Mouse (Mus musculus) CD4-positive, CD25-positive, alpha-beta regulatory T cell, adult 2 months (primary cell): ENCODE data around the gene Ahdc1.

ENCODE experiments used
- DNase-seq: peaks from one replicate; pipeline ENCODE4 v3.0.0-alpha.2; 2012; ENCODE audit warnings: low read depth, low spot score

The Ahdc1 gene

GRCm38 (mm10) chr4:133121974-133122637, 111.0 kb downstream of the Ahdc1 start:
- DNase-seq, result no peak

DNA sequence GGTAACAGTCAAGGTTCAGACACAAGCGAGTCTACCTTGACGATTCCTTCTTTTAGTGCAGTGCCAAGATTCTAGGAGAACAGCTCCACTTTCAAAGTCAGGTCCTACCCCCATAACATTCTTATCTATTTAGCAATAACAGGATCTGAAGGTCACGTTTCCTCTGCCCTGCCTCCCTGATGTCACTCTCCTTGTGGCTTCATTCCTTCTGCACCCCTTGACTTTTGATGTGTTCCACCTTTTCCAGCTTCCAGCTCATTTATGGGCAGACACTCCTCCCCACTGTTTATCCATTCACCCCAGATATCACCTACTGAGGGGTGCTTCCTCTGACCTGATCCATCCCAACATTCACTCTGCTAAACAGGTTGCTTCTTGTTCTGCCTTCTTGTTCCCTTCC, 116.0 kb downstream of the Ahdc1 start:
- no peak for DNase-seq
